Mouse (Mus musculus) gastrocnemius, adult 18-20 months (tissue): ENCODE data around the gene Trp53inp2. TPM values are rescaled to one million over a fixed set of nuclear protein-coding genes. Genes with fewer than 3 reads are reported as not detected.
A peak's percentile ranks its signal among the peaks of the same experiment; 100 is the strongest.

Experiments
- DNase-seq: peaks from one replicate; pipeline ENCODE4 v3.0.0; 2021; ENCODE audit warnings: low spot score
- long read RNA-seq, 2 experiments: library from polyadenylated mRNA; stranded (forward); transcript quantifications; one replicate each; pipeline ENCODE4 v2.0.0; 2021
- total RNA-seq, 2 experiments: library from RNA; stranded (reverse); gene quantifications; 2 replicates each; pipeline ENCODE4 v1.2.3; 2021

Gene Trp53inp2
- total RNA-seq, result 100 to 1,000 TPM; 307 to 321 TPM
- long read RNA-seq, experiment 1, transcript Trp53inp2-205 (4 exons, 740 nt), result minor isoform, 13 of 272 reads
- long read RNA-seq, experiment 1, transcript Trp53inp2-201 (4 exons, 3,979 nt), result major isoform, 139 of 272 reads
- long read RNA-seq, experiment 1, partial matches to known transcripts, result 95 of 272 reads
- long read RNA-seq, experiment 1, other reads (novel, unspliced or antisense), result 25 of 272 reads
- long read RNA-seq, experiment 2, transcript Trp53inp2-205 (4 exons, 740 nt), result minor isoform, 6 of 172 reads
- long read RNA-seq, experiment 2, transcript Trp53inp2-201 (4 exons, 3,979 nt), result major isoform, 92 of 172 reads
- long read RNA-seq, experiment 2, partial matches to known transcripts, result 64 of 172 reads
- long read RNA-seq, experiment 2, other reads (novel, unspliced or antisense), result 10 of 172 reads

GRCm38 (mm10) chr2:155380261-155381059 lies at the start of gene Trp53inp2:
TSS of gene Trp53inp2 (plus strand) at chr2:155381059.
- peak; percentile 24 for DNase-seq

- no peak for DNase-seq
These were observed 49.5 kb upstream of the Trp53inp2 start for GRCm38 (mm10) chr2:155331351-155331750.

DNA sequence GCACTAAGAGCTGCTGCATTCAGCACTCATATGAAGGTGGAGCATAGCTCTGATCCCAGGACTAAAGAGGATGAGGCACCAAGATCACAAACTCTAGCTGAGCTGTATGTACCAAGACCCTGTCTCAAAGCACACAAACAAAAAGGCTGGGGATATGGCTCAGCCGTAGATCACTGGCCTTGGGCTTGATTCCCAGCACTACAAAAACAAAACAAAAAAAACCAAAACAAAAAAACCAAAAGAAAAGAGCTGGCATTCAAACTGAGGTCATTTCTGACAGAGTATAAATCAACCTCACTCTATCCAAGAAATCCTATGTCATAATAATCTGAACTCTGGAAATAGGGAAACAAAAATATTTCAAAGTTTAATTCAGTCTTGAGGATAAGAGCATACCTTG lies 47.4 kb upstream of the Trp53inp2 start:
- no peak for DNase-seq

- DNase-seq, result no peak
These were observed 45.6 kb upstream of the Trp53inp2 start for GRCm38 (mm10) chr2:155335231-155335630.

DNA sequence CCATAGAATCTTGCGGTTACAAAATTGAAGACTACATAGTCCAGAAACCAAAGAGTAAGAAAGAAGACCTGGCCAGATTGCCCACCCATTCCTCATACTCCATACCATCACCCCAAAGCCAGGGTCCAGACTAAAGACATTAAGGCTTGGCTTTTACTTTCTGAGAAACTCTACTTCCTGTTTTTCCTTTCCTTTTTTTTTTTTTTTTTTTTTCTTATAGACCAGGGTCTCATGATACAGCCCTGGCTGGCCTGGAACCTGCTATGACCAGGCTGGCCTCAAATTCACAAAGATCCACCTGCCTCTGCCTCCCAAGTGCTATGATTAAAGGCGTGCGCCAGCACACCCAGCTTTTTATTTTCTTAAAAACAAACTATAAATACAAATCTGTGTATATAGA lies 44.6 kb upstream of the Trp53inp2 start:
- no peak for DNase-seq

GRCm38 (mm10) chr2:155340166-155340565 lies 40.7 kb upstream of the Trp53inp2 start:
- DNase-seq, result no peak

DNA sequence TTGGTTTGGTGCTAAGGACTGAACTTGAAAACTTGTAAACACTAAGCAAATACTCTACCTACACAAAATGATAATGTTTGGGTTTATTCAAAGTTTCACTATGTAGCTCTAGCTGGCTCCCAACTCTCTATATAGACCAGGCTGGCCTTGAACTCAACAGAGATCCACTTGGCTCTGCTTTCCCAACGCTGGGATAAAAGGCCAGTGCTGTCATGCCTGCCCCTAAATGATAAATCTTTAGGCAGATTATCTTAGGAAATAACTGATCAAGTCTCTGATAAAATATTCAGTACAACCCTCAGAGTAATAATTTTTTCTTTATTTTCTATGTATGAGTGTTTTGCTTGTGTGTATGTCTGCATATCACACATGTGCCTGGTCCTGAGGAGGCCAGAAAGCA lies 34.2 kb upstream of the Trp53inp2 start:
- DNase-seq, result no peak

DNA sequence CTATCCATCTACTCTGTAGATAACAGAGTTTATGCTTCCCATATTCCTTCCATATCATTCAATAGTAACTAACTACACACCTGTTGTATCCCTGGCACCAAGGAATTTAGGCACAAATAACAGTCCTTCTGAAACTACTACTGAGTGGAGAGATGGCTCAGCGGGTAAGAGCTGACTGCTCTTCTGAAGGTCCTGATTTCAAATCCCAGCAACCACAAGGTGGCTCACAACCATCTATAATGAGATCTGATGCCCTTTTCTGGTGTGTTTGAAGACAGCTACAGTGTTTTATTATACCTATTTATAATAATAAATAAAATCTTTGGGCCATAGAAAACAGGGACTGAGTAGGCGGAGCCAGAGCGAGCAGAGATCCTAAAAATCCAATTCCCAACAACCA lies 26.5 kb upstream of the Trp53inp2 start:
- no peak for DNase-seq

DNA sequence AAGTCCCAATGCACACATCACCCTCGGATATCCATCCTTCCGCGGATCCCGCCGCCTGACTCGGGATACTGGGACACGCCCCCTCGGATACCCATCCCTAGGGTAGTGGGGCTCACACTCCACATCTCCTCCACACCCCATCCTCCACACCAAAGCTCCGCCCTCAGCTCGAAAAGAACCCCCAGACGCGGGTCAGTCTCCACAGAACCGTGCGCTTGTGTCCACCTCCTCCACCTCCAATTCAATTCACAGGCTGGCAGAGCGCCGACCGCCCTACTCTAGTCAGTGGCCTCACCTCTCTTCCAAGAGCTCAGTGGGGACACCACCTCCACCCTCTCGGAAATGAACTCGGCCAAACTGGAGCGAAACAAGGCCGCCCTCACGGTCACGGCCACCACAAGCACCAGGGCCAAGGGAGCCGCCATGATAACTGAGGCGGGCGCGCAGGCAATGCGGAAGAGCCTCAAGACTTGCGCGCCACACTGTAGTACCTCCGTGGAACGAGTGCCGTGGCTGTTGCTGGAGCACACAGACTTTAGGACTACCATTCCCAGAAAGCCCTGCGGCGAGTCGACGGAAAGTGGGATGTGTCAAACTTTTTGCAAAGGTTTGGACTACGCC lies 23.8 kb upstream of the Trp53inp2 start, which contains the start of gene Pigu:
TSS of gene Pigu (minus strand) at position 460 of the 621 bp plus-strand sequence.
- peak; percentile 96 for DNase-seq

DNA sequence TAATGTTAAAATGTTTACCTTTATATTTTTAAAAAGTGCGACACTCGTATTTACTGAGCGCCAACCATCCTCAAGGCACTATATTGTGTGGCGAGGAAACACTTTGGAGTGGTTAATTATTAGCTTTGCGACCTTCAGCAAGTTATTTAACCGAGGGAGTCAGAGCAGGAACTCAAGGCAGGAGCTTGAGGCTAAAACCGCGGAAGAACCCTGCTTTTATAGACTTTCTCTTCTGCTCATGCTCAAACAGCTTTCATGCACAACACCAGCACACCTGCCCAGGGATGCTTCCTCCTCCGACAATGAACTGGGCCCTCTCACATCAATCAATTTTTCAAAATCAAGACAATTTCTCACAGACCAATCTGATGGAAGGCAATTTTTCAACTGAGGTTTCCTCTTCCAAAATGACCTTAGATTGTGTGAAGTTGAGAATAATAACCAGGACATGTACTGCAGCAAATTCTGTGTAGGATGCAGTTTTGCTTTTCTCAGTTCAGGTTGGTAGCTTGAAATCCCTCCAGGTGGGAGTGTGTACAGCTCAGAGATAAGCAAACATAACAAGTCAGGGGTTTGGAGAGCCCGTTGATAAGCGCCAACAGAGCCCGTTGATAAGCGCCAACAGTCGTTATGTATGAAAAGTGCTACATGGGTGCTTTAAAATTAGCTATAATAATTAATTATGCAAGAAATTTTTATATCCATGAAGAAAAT lies 23.0 kb upstream of the Trp53inp2 start:
- no peak for DNase-seq

DNA sequence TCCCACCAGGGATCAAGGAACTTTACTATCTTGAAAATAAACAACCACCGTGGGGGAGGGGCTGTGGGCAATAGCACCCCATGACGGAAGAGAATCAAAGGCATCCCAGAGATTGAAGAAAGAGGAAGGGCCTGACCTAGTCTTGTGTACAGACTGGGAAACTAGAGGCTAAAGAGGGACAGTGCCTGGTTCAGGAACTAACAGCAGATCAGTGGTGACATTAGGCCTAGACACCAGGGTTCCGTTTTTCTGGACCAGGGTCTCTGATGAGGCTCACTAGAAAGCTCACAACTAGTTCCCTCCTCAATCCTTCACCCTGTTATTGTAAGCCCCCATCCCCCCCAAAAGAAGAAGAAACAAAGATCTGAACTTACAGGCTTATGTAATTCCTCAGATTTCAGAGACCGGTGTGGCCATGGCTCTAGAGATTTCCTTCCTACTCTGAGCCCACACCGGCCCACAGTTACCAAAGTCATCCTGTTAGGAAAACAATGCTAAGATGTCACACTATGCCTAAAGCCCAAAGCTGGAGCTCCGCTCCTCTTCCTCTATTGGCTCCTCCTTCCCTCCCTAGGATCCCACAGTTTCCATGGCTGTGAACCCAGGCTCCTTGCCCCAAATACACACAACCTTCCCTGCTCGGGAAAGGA lies 13.1 kb upstream of the Trp53inp2 start:
- DNase-seq, result no peak

DNA sequence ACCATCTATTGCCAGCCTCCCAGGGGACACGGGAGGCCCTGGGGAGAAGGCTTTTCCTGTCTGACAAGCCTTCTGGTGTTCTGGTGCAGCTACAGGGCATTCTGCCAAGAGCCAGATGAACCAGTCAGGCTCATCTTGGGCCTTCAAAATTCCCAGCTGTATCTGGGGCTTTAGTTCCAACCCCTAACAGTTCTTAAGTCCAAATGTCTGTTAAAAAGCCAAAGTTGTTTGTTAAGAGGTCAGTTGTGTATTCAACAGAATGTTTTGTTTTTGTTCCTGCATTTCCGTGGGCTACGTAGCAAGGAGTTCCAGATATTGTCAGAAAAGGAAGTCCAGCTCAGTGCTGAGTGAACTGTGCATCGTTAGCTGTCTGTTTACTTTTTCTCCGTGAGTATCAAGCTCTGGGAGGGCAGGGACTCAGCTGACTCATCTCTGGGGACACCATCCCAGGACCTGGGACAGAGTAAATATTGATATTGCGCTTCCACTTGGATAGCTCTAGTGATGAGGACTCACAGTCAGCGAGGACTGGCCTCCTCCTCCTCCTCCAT lies 11.5 kb upstream of the Trp53inp2 start:
- DNase-seq, result peak; percentile 57

DNA sequence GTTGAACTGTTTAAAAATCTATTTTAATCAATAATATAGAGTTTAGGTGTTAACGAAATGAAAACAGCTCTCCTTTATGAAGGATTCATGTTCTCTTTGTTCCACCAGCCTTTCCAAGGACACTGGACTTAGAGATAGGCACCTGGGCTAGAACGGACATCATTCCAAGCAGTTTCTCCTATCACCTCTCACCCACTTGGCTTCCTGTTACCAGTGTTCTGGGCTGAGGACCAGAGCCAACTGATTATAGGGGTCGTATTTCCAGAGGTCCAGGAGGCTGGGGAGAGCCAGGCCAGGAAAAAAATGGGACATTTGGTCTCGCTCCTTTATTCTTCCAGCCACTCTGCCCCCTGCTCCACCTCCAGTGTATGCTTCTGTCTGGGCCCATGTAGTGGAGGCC lies 8.4 kb upstream of the Trp53inp2 start:
- DNase-seq, result no peak

GRCm38 (mm10) chr2:155373302-155373701 lies 7.6 kb upstream of the Trp53inp2 start:
- DNase-seq, result no peak

DNA sequence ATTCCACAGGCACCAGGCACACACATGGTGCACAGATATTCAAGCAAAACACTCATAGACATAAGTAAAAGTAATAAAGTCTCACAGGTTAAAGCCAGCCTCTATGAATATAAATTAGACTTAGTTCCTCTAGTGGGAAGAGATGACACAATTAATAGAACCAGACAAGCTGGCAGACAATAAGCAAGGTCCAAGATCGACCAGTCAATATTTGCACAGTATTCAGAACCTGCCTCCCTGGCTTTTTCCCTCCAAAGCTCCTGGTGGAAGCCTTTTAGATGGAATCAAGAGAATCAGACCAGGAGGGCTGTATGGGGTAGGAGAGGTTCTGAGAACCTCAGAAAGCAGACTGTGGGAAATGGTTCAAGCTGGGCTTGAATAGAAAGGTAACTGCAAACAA lies 7.0 kb upstream of the Trp53inp2 start:
- DNase-seq, result no peak

DNA sequence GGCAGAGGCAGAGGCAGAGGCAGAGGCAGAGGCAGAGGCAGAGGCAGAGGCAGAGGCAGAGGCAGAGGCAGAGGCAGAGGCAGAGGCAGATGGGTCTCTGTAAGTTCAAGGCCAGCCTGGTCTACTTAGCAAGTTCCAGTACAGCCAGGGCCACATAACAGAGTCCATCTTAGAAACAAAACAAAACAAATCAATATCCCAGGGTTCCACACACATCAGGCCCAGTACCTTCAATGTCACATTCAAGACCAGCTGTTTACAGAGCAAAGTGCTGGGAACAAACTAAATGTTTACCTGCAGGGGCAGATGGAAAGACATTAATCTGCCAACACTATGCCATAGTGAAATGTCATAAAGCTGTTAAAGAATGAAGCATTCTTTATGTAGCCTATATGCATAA lies 6.3 kb upstream of the Trp53inp2 start:
- DNase-seq, result no peak

GRCm38 (mm10) chr2:155376191-155376590 lies 4.7 kb upstream of the Trp53inp2 start:
- DNase-seq, result no peak

DNA sequence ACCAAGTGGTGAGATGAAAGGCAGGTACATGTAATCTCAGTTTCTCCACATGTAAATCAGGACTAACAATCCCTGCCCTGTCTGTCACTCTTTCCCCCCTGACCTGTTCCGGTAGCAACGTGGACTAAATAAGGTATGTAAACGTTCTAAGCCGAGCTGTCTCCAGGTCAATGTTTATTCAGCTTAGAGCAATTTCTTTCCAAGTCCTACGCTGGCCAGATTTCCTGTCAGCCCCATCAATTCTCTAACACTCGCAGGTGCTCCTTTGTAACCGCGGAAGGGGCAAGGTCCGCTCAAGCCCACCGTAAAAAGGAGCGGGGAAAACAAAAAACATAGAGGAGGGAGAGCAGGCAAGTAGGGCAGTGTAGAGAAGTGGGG lies 190 bp downstream of the Trp53inp2 start:
- DNase-seq, result peak; percentile 16

DNA sequence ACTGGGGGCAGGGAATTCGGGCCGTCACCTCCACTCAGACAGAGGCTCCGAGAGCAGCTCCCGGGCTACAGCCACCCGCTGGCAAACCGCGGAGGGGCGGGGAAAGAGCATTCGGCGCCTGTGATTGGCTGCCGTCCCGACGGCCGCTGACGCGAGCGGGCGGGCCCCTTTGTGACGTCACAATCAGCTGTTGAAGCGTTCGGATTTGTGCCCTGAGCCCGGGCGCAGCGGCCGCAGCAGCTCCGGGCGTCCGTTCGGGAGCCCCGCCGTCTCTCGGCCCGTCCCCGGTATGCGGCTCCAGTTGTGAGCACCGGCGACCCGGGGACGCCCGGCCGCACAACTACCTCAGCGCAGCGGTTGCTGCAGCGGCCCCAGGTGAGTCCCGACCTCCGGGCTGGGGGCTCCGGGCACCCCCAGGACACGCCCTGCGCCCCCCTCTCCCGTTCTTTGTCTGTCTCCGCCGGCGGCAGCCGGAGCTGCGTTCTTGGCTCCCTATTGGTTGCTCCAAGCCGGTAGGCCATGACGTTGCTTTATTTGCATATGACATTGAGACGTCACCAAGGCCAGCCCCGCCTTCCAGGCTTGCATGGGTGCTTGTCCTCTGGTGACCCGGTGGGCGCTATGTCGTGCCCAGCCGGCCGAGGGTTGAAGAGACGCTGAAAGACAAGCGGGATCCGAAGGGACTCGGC lies 928 bp downstream of the Trp53inp2 start:
- peak; percentile 99 for DNase-seq

GRCm38 (mm10) chr2:155382332-155382700 lies 1.5 kb downstream of the Trp53inp2 start:
- no peak for DNase-seq
